Mouse (Mus musculus) embryonic fibroblast, embryonic 13.5 days (primary cell): Measurements from ENCODE around the gene Csf1. TPM values are rescaled to one million over a fixed set of nuclear protein-coding genes. Genes with fewer than 3 reads are reported as not detected.

ENCODE experiments used
- H3K27ac ChIP-seq: 2 replicates; pipeline ENCODE4 v1.5.1; 2012; ENCODE audit warnings: low read length, control low read depth, inconsistent platforms; ENCODE audit not compliant: insufficient read depth
- H3K4me1 ChIP-seq: 2 replicates; pipeline ENCODE4 v1.6.1; 2011; ENCODE audit warnings: low read length; ENCODE audit not compliant: control insufficient read depth, insufficient read depth
- H3K4me3 ChIP-seq: 2 replicates; pipeline ENCODE4 v1.5.1; 2011; ENCODE audit warnings: mild to moderate bottlenecking, control low read depth, low read length; ENCODE audit not compliant: insufficient read depth
- CTCF ChIP-seq: IDR thresholded peaks from 2 replicates; pipeline ENCODE4 v1.5.1; 2011; ENCODE audit warnings: mild to moderate bottlenecking, control low read depth, low read length, moderate library complexity, borderline replicate concordance; ENCODE audit not compliant: insufficient read depth
- POLR2A ChIP-seq: IDR thresholded peaks from 2 replicates; pipeline ENCODE4 v1.6.1; 2011; ENCODE audit warnings: low read depth, mild to moderate bottlenecking, control low read depth, low read length, moderate library complexity
- polyA plus RNA-seq: library from polyadenylated mRNA; stranded (reverse); fragments of >200 nt; gene quantifications from 2 replicates; pipeline ENCODE4 v1.2.4, GENCODE M21; 2011; ENCODE audit warnings: low read depth; ENCODE audit not compliant: missing spikeins, insufficient read length

Csf1 gene
- polyA plus RNA-seq, 1 experiment = 208 TPM

- no peaks in the 10 kb centered on the region for H3K4me1 ChIP-seq
- no peak for TF ChIP-seq POLR2A
- no peak for TF ChIP-seq CTCF
- no peak overlapping the region for H3K4me3 ChIP-seq
- no peak overlapping the region for H3K27ac ChIP-seq
Observed at GRCm38 (mm10) chr3:107783315-107783714, 23.0 kb upstream of the Csf1 start.

GRCm38 (mm10) chr3:107781304-107781703 lies 21.0 kb upstream of the Csf1 start:
- H3K27ac ChIP-seq = no peak overlapping the region
- no peak overlapping the region for H3K4me3 ChIP-seq
- no peak for TF ChIP-seq CTCF
- TF ChIP-seq POLR2A = no peak
- peaks cover 7% of the 10 kb centered on the region for H3K4me1 ChIP-seq

GRCm38 (mm10) chr3:107778016-107778415 lies 17.7 kb upstream of the Csf1 start:
- no peak for TF ChIP-seq POLR2A
- no peak for TF ChIP-seq CTCF
- H3K4me1 ChIP-seq = peaks cover 15% of the 10 kb centered on the region
- no peak overlapping the region for H3K4me3 ChIP-seq
- H3K27ac ChIP-seq = no peak overlapping the region

DNA sequence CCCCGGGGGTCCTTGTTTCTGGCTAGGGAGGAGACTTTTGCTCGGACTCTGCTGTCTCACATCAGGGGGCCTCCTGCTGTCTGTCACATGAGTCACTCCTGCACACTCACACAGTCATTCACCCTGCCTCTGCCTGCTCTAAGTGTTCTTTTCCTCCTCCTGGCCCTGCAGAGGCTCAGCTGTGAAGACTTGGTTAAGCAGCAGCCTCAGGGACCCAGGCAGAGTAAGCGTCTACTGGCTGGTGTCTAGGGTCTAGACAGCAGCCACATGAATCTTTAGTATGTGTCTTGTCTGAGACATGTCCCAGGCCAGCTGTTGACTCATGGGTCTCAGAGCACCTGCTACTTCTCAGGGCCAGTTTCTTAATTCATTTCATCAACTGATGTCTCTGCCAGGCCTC lies 16.0 kb upstream of the Csf1 start:
- Histone ChIP-seq H3K4me3 (no peak overlapping the region), H3K27ac (peak overlapping the region; percentile 76), H3K4me1 (peaks cover 15% of the 10 kb centered on the region)
- no peak; the same call in 1 of the 2 replicates for TF ChIP-seq POLR2A
- no peak for TF ChIP-seq CTCF

GRCm38 (mm10) chr3:107775736-107776135 lies 15.5 kb upstream of the Csf1 start:
- TF ChIP-seq CTCF (no peak), POLR2A (no peak)
- Histone ChIP-seq H3K4me3 (no peak overlapping the region), H3K4me1 (peaks cover 15% of the 10 kb centered on the region), H3K27ac (peak overlapping the region; percentile 76)

DNA sequence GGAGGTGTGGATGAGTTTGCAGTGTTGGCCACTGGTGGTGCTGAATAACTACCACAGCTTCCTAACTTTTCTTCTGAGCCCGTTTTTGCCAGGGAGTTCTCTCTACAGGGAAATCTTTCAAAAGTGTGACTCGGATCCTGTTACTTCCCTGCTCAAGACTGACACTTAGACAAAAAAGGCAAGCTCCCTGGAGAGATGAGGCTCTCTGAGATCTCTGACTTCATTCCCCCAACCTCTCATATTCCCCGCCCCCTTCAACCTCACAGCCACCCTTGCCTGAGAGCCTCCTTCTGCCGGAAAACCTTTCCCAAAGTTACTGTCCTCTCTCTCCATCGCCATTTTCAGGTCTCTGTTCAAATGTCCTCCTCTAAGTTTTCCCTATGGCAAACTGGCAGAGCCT lies 14.8 kb upstream of the Csf1 start:
- no peak overlapping the region for H3K4me3 ChIP-seq
- H3K27ac ChIP-seq = peak overlapping the region; percentile 76
- TF ChIP-seq POLR2A = no peak
- no peak for TF ChIP-seq CTCF
- H3K4me1 ChIP-seq = peaks cover 15% of the 10 kb centered on the region

DNA sequence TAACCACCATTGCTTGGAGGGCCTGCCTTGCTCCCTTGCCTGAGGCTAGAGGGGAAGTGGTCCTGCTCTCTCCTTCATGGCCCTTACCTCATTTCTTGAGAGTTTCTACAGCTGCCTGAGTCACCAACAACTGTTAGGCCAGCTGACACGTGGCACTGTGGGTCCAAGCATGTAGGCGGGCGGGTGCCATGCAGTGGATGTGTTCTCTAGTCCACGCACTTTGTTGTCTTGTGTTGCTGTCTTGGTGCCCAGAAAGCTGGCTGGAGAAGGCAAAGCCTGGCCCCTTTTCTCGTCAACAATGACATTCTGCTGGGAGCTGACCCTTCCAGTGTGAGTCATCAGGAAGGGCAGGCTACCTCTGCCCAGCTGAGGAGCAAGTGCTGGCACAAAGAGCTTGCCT lies 12.6 kb upstream of the Csf1 start:
- no peak overlapping the region for H3K27ac ChIP-seq

GRCm38 (mm10) chr3:107769692-107770091 lies 9.4 kb upstream of the Csf1 start:
- Histone ChIP-seq H3K4me3 (no peak overlapping the region), H3K27ac (peak overlapping the region; percentile 46), H3K4me1 (peaks cover 2% of the 10 kb centered on the region; the same call in 1 of the 2 replicates)
- TF ChIP-seq CTCF (no peak), POLR2A (no peak)

More for the DNA sequence above, 12.6 kb upstream of the Csf1 start:
- H3K4me1 ChIP-seq = peaks cover 15% of the 10 kb centered on the region
- no peak for TF ChIP-seq CTCF
- no peak overlapping the region for H3K4me3 ChIP-seq

DNA sequence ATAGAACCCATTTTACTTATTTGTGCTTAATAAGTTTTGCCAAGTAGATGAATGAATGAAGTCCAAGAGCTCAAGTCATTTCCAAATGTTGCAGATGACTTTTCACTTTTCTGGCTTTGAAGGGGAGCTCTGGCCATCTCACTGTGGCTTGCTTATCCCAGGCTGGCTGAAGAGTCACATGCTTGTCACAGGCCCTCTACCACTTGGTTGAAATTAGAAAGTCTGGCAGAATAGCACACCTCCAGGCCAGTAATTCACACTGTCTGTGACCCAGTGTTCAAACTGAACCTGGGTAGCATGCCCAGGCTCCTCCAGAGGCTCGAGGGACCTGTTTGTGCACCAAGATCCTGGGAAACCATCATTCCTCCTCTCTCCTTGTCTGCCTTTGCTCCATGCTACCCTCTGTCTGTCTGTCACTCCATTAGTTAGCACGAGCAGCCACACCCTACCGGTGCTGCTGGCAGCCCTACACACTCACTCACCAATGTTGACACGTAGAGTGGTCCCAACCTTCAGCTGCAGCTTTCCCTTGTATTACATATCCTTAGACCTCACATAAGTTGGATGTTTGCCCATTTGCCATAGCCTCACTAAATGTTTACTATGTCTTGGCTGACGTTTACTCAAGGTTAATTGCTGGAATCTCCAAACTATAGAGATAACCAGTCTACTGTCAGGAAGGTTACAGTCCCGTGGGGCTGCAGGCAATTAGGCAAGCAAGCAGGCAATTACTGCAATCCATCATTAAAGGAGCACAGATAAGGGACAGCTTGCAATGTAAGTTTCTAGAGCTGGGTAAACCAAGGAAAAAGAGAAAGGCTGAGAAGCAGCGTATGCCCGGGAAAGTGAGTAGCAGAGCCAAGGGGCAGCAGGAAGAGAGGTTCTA lies 8.1 kb upstream of the Csf1 start:
- no peak for TF ChIP-seq CTCF
- TF ChIP-seq POLR2A = no peak
- Histone ChIP-seq H3K4me1 (0 out of 2 replicates have a peak, but pooled peaks cover 2% of the 10 kb centered on the region), H3K4me3 (no peak overlapping the region), H3K27ac (no peak overlapping the region)

GRCm38 (mm10) chr3:107766804-107767203 lies 6.5 kb upstream of the Csf1 start:
- Histone ChIP-seq H3K4me1 (0 out of 2 replicates have a peak, but pooled peaks cover 2% of the 10 kb centered on the region), H3K27ac (no peak overlapping the region), H3K4me3 (no peak overlapping the region)
- no peak for TF ChIP-seq CTCF
- TF ChIP-seq POLR2A = no peak
